Mouse (Mus musculus) C2C12 (cell line): ENCODE data around the gene Syt1.

Source experiments
- CTCF ChIP-seq: IDR thresholded peaks from one replicate; pipeline ENCODE4 v1.5.1; 2011; ENCODE audit not compliant: control insufficient read depth, insufficient read depth, insufficient read length
- MAX ChIP-seq: IDR thresholded peaks from one replicate; pipeline ENCODE4 v1.6.1; 2011; ENCODE audit warnings: mild to moderate bottlenecking, control low read depth
- MYOD1 ChIP-seq: IDR thresholded peaks from one replicate; pipeline ENCODE4 v1.6.1; 2011; ENCODE audit warnings: low read depth; ENCODE audit not compliant: control insufficient read depth, insufficient read length

GRCm38 (mm10) chr10:109011226-109012165 is 714 bp upstream of the Syt1 start:
- no peak for TF ChIP-seq CTCF
- TF ChIP-seq MAX: no peak
- TF ChIP-seq MYOD1: no peak
